Mouse (Mus musculus) heart, embryonic 15.5 days (tissue): ENCODE data around the gene Smap1. TPM values are rescaled to one million over a fixed set of nuclear protein-coding genes. Genes with fewer than 3 reads are reported as not detected.
A peak's percentile ranks its signal among the peaks of the same experiment; 100 is the strongest.
"Not testable (repeated sequence)": the region's sequence is repeated elsewhere in the genome, so short reads cannot be mapped to it uniquely, and the experiment has no call there.

Source experiments
- ATAC-seq: fragments of 200-750 bp; cut with Nextera tagmentation; replicated peaks from 2 replicates; pipeline ENCODE4 v1.8.0; 2017; ENCODE audit warnings: low read depth, moderate TSS enrichment; ENCODE audit not compliant: insufficient number of reproducible peaks, insufficient read depth, low FRiP score
- H3K27ac ChIP-seq: fragments of 300-500 bp; sonication (generic); 2 replicates; pipeline ENCODE4 v1.5.1; 2015; ENCODE audit warnings: mild to moderate bottlenecking, inconsistent platforms
- H3K27me3 ChIP-seq: fragments of 300-500 bp; sonication (generic); 2 replicates; pipeline ENCODE4 v1.6.1; 2015; ENCODE audit warnings: inconsistent platforms
- H3K36me3 ChIP-seq: fragments of 300-500 bp; sonication (generic); 2 replicates; pipeline ENCODE4 v1.6.1; 2015; ENCODE audit warnings: mild to moderate bottlenecking, inconsistent platforms
- H3K4me1 ChIP-seq: fragments of 300-500 bp; sonication (generic); replicated peaks from 2 replicates; pipeline ENCODE4 v1.6.1; 2015; ENCODE audit warnings: inconsistent platforms
- H3K4me2 ChIP-seq: fragments of 300-500 bp; sonication (generic); 2 replicates; pipeline ENCODE4 v1.6.1; 2015; ENCODE audit warnings: inconsistent platforms, mild to moderate bottlenecking, moderate library complexity
- H3K4me3 ChIP-seq: fragments of 300-500 bp; sonication (generic); 2 replicates; pipeline ENCODE4 v1.5.1; 2015; ENCODE audit warnings: mild to moderate bottlenecking, inconsistent platforms
- H3K9ac ChIP-seq: fragments of 300-500 bp; sonication (generic); 2 replicates; pipeline ENCODE4 v1.6.1; 2015; ENCODE audit warnings: mild to moderate bottlenecking, inconsistent platforms
- H3K9me3 ChIP-seq: fragments of 300-500 bp; sonication (generic); replicated peaks from 2 replicates; pipeline ENCODE4 v1.6.1; 2016; ENCODE audit warnings: inconsistent platforms
- WGBS: fragments of 180-500 bp; shearing (Covaris S2); methylation state at CpG from one replicate; pipeline ENCODE4 v1.1.7; 2015; ENCODE audit warnings: mixed read lengths; 5-methylcytosine and 5-hydroxymethylcytosine counted together
- polyA plus RNA-seq: library from polyadenylated mRNA; unstranded; fragments of >200 nt; fragmentation: Nextera tagmentation; extraction: Ambion mirVana; gene quantifications from 2 replicates; pipeline ENCODE4 v1.2.1, GENCODE M21; 2015

Smap1 gene
- 31.7 and 38.0 TPM in 2 replicates for polyA plus RNA-seq

- no peaks in the 10 kb centered on the region for H3K27me3 ChIP-seq
- peak within 1 kb of the TSS; percentile 98 for H3K27ac ChIP-seq
- peaks cover 21% of the 10 kb centered on the region for H3K4me1 ChIP-seq
- peak within 1 kb of the TSS; percentile 96 for H3K9ac ChIP-seq
- under 1% methylated on average over 95 of the region's 113 CpGs for WGBS
- peak within 1 kb of the TSS; percentile 97 for H3K4me3 ChIP-seq
- peak; percentile 93 for ATAC-seq
- peak within 1 kb of the TSS; percentile 82 for H3K4me2 ChIP-seq
- 0 out of 2 replicates have a peak, but pooled peaks cover 4% of the 10 kb centered on the region for H3K9me3 ChIP-seq
- H3K36me3 ChIP-seq, result no peaks in the 10 kb centered on the region
Measured at GRCm38 (mm10) chr1:23921711-23922529, at the start of gene Smap1. Smap1 (minus strand) TSS chr1:23922317.

- H3K36me3 ChIP-seq, H3K9me3 ChIP-seq, H3K4me3 ChIP-seq, H3K27me3 ChIP-seq, H3K9ac ChIP-seq, ATAC-seq, H3K27ac ChIP-seq, H3K4me1 ChIP-seq, H3K4me2 ChIP-seq: not testable (repeated sequence)
- 78% methylated on average over 3 of the region's 4 CpGs for WGBS
Measured at GRCm38 (mm10) chr1:23971159-23971558, 49.0 kb upstream of the Smap1 start.

DNA sequence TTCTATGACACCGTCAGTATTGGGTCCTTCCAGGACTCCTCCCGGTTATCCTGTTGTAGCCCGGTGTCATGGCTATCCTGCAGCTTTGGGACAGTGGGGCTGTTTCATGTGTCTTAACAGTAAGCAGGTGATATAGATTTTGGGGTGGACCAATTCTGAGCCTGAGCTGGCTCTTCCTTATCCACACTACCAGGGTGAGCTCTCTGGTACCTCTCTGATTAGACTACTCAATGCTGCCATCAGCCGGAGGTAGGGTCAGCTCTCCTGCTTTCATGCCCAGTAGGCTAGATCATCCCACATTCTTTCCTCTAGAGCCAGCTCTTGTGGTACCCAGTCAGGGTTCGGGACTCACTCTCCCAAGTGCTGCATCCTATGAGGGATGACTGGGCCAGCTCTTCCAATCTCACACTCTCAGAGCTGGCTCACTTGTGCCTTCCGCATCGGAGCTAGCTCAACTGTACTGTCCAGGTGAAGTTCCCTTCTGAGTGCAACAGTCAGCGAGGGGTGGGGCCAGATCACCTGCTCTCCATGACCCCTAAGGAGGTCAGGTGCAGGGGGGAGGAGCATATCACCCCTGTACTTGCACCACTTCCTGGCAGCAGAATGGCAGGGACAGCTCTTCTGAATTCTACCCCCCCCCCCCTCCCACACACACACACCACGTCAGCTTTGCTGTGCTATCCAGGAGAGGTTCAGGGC is 46.1 kb upstream of the Smap1 start:
- Histone ChIP-seq H3K4me3 (no peak overlapping the region), H3K4me2 (no peak overlapping the region), H3K27ac (no peak overlapping the region), H3K9me3 (no peaks in the 10 kb centered on the region), H3K36me3 (no peaks in the 10 kb centered on the region), H3K27me3 (no peaks in the 10 kb centered on the region), H3K4me1 (no peaks in the 10 kb centered on the region), H3K9ac (no peak overlapping the region)
- no peak for ATAC-seq
- WGBS, result 83% methylated on average over 9 of the region's 9 CpGs

DNA sequence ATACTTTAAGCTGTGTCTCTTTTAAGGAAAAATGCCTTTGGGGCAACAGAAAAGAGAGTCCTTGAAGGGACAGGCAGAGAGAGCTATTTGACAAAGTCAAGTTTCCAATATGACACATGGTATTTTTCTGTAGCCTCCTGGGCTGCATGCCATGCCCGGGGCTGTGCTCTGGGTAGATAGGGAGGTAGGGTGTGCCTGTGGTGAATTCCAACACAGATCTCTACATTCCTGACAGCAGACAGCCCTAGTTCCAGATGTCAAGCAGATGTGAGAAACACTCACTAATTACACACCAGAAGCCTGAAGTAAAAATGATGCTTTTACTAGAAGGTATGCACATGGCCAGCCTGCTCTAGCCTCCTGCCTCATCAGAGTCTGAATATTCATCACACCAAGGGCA is 44.1 kb upstream of the Smap1 start:
- Histone ChIP-seq H3K9ac (no peak overlapping the region), H3K9me3 (no peaks in the 10 kb centered on the region), H3K4me3 (no peak overlapping the region), H3K36me3 (no peaks in the 10 kb centered on the region), H3K4me1 (no peaks in the 10 kb centered on the region), H3K4me2 (no peak overlapping the region), H3K27me3 (no peaks in the 10 kb centered on the region), H3K27ac (no peak overlapping the region; the same call in 1 of the 2 replicates)
- ATAC-seq, result no peak
- 26% methylated on average over 1 of the region's 1 CpGs for WGBS

- H3K27me3 ChIP-seq, result no peaks in the 10 kb centered on the region
- 29% methylated on average over 6 of the region's 6 CpGs for WGBS
- no peaks in the 10 kb centered on the region for H3K9me3 ChIP-seq
- H3K4me2 ChIP-seq, result peak overlapping the region; percentile 51
- H3K4me1 ChIP-seq, result no peaks in the 10 kb centered on the region
- H3K36me3 ChIP-seq, result no peaks in the 10 kb centered on the region
- peak overlapping the region; percentile 32 for H3K4me3 ChIP-seq
- H3K27ac ChIP-seq, result no peak overlapping the region
- ATAC-seq, result no peak
- no peak overlapping the region for H3K9ac ChIP-seq
Measured at GRCm38 (mm10) chr1:23959415-23959732, 37.3 kb upstream of the Smap1 start.

GRCm38 (mm10) chr1:23958668-23959414 is 36.7 kb upstream of the Smap1 start:
- 15% methylated on average over 13 of the region's 13 CpGs for WGBS
- no peaks in the 10 kb centered on the region for H3K36me3 ChIP-seq
- no peak for ATAC-seq
- H3K27me3 ChIP-seq, result no peaks in the 10 kb centered on the region
- peak overlapping the region; percentile 32 for H3K4me3 ChIP-seq
- H3K4me2 ChIP-seq, result peak overlapping the region; percentile 51
- no peak overlapping the region for H3K27ac ChIP-seq
- no peak overlapping the region for H3K9ac ChIP-seq
- no peaks in the 10 kb centered on the region for H3K4me1 ChIP-seq
- no peaks in the 10 kb centered on the region for H3K9me3 ChIP-seq

GRCm38 (mm10) chr1:23958101-23958500 is 36.0 kb upstream of the Smap1 start:
- Histone ChIP-seq H3K27ac (no peak overlapping the region), H3K36me3 (no peaks in the 10 kb centered on the region), H3K4me2 (no peak overlapping the region), H3K27me3 (no peaks in the 10 kb centered on the region), H3K9ac (no peak overlapping the region), H3K4me3 (no peak overlapping the region), H3K4me1 (no peaks in the 10 kb centered on the region), H3K9me3 (no peaks in the 10 kb centered on the region)
- no peak for ATAC-seq
- 86% methylated on average over 6 of the region's 6 CpGs for WGBS

DNA sequence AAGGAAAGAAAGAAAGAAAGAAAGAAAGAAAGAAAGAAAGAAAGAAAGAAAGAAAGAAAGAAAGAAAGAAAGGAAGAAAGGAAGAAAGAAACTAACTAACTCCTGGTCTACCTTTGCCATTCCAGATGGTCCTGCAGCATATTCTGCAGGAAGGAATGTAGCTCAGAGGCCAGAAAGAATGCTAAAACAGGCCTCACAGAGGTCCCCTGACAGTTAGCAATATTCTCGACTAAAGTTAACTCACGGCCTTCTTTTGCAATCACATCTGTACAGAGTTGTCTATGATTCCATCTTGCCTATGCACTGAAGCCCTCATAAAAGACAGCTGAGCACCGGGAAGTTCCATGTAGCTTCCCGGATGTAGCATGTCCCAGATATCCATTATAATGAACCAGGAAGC is 33.4 kb upstream of the Smap1 start:
- H3K4me2 ChIP-seq, result no peak overlapping the region
- no peaks in the 10 kb centered on the region for H3K36me3 ChIP-seq
- H3K4me1 ChIP-seq, result no peaks in the 10 kb centered on the region
- no peak for ATAC-seq
- H3K9ac ChIP-seq, result no peak overlapping the region
- WGBS, result 74% methylated on average over 4 of the region's 4 CpGs
- H3K4me3 ChIP-seq, result no peak overlapping the region
- no peaks in the 10 kb centered on the region for H3K9me3 ChIP-seq
- no peaks in the 10 kb centered on the region for H3K27me3 ChIP-seq
- no peak overlapping the region for H3K27ac ChIP-seq

DNA sequence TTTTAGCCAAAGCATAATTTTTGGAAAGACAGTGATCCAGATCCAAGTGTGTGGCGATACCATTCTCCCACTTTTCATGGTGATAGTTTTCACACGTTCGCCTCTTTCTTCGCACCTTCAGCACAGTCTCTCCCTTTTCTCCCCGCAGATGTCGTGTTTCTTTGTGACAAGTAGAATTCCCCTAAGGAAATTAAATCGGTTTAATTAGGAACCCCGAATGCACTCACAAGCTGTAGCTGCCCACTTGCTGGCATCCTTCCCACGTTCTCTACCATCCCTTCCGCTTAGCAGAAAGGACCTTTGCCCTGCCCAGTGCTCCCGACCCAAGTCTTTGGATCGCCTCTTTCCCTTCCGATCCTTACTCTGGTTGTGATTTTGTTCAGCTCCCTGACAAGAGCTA is 31.8 kb upstream of the Smap1 start:
- Histone ChIP-seq H3K4me2 (no peak overlapping the region), H3K4me1 (no peaks in the 10 kb centered on the region), H3K27ac (no peak overlapping the region), H3K9me3 (no peaks in the 10 kb centered on the region), H3K27me3 (no peaks in the 10 kb centered on the region), H3K9ac (no peak overlapping the region), H3K4me3 (no peak overlapping the region), H3K36me3 (no peaks in the 10 kb centered on the region)
- whole genome bisulfite sequencing, result 84% methylated on average over 13 of the region's 13 CpGs
- ATAC-seq, result no peak

DNA sequence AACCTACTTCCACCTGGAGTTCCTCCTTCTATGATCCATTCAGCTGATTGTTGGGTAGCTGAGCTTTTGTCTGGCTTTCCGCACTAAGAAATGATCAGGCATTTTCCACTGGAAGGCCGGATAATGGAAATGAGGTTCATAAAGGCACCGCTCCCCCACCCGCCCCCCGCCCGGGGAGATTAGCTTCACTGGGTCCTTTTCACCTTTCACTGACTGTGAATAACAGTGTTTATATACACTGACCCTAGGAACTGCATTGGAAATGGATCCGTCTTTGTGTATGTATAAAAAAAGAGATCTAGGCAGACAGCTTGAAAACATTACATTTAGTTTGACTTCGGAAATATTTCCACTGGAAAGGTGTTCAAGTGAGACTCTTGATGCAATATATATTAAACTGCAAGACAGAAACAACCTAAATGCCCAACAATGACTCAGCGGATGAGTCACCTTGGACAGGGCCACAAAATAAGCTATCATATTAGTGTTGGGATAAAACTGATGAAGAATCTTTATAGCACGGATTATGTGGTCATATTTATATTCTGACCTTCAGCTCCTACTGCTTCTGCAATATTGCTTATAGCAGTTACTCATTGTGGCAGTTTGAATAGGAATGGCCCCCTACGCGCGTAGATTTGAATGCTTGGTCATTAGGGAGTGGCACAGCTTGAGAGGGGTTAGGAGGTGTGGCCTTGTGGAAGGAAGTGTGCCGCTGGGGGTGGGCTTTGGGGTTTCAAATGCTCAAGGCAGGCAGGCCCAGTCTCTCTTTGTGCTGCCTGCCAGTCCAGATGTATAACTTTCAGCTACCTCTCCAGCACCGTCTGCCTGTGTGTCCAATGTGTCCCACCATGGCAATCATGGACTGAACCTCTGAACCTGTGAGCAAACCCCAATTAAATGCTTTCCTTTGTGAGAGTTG is 26.9 kb upstream of the Smap1 start:
- H3K27ac ChIP-seq, result no peak overlapping the region
- no peak overlapping the region for H3K4me3 ChIP-seq
- 82% methylated on average over 15 of the region's 15 CpGs for WGBS
- no peak overlapping the region for H3K9ac ChIP-seq
- no peaks in the 10 kb centered on the region for H3K27me3 ChIP-seq
- no peaks in the 10 kb centered on the region for H3K36me3 ChIP-seq
- H3K9me3 ChIP-seq, result no peaks in the 10 kb centered on the region
- no peak for ATAC-seq
- no peaks in the 10 kb centered on the region for H3K4me1 ChIP-seq
- H3K4me2 ChIP-seq, result no peak overlapping the region

- H3K4me2 ChIP-seq, result no peak overlapping the region
- no peak for ATAC-seq
Measured at GRCm38 (mm10) chr1:23948290-23948689, 26.2 kb upstream of the Smap1 start.

More at GRCm38 (mm10) chr1:23948290-23948689, 26.2 kb upstream of the Smap1 start:
- H3K27me3 ChIP-seq, result no peaks in the 10 kb centered on the region
- H3K9ac ChIP-seq, result no peak overlapping the region
- no peaks in the 10 kb centered on the region for H3K36me3 ChIP-seq
- H3K9me3 ChIP-seq, result no peaks in the 10 kb centered on the region
- no peak overlapping the region for H3K4me3 ChIP-seq
- H3K4me1 ChIP-seq, result no peaks in the 10 kb centered on the region
- no peak overlapping the region for H3K27ac ChIP-seq
- 67% methylated on average over 7 of the region's 7 CpGs for WGBS
